Mouse (Mus musculus): ENCODE results near the gene Cdh15.

Gene Cdh15

DNA sequence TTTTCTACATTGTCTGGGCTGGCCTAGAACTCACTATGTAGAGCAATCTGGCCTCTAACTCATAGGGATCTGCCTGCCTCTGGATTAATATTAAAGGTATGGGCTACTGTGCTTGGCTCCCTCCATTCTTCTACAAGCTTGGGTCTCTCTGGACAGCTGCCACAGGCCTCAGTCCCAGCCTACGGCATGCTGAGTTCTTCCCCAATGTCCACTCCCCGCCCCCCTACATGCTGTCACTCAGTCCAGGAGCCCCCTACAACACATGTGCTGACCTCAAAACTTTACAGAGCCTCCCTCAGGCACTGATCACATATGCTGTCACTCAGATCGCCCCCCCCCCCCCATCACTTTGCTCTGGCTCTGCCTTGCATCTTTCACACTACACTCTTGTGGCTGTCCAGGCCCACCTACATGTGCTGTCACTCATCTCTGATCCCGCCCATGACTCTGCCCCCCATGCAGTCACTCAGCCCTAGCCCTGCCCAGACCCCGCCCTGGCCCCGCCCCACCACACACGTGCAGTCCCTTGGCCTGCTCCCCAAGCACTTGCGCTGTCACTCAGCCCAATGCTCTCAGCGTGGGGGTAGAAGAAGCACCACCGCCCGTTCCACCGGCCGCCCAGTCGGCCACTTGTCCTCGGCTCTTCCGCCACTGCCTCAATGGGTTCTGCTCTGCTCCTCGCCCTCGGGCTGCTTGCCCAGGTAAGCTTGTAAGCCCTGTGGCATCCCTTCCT lies at the start of gene Cdh15:
Cdh15 (plus strand) TSS at position 138 of the 733 bp plus-strand sequence.
- DNase-seq (ENCODE audit: low read depth, low spot score) = no peak

DNA sequence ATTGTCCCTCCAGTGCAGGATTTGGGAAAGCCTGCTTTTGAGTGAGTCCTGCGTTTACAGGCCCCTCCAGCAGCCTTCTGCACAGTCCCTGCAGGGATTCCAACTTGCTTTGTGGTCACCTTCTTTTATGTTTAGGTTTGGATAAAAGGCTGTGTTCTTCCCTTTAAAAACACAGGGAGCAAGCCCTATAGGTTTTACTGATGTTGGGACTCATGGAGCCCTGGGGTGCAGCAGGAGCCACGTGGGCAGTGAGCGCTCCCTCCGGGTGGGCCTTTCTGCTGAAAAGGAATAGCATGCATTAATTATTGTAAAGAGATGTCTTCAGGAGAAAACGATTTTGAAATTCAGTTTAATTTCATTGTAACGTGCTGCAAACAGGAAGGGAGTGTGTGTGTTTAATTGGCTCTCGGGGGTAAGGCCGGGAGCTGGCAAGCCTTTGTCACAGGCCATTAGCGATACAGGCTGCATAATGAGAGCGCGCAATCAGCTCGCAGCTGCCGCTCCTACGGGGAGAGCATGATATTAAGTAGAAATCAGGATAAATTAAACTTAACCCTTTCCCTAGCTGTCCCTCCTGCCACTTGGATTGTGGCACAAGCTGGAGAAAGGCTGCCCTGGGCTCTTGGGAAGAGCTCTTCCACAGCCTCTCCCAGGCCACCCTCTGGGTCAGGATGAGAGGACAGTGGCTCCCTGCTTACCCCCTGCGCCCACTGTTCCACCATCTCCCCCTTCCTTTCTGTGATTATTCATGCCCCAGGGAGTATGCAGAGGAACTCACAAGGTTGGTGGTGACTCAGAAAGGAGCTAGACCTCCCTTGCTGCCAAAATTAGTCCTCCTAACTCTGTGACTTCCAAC lies 43.6 kb upstream of the Cdh15 start:
- peak; percentile 56 for DNase-seq (ENCODE audit: low read depth, low spot score)

DNA sequence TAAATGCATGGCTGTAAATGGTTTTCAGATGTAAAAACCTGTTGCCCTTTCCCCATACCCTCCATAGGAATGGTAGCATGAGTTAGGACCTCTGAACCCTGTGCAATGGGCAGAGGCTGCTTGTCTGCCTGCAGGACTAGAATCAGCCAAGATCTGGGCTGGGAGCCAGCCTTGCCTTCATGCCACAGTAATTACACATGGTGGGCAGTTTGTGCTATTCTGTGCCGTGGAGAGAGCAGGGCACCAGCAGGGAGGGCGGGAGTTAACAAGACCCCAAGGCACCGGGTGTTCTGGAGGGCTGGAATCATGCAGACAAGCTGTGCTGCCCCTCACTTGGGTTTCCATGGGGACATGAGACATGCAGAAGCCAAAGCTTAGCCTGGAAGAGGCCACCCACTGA lies 42.4 kb upstream of the Cdh15 start:
- peak; percentile 59 for DNase-seq (ENCODE audit: low read depth, low spot score)

GRCm38 (mm10) chr8:122806956-122807538 lies 40.7 kb upstream of the Cdh15 start:
- no peak for DNase-seq (ENCODE audit: low read depth, low spot score)

DNA sequence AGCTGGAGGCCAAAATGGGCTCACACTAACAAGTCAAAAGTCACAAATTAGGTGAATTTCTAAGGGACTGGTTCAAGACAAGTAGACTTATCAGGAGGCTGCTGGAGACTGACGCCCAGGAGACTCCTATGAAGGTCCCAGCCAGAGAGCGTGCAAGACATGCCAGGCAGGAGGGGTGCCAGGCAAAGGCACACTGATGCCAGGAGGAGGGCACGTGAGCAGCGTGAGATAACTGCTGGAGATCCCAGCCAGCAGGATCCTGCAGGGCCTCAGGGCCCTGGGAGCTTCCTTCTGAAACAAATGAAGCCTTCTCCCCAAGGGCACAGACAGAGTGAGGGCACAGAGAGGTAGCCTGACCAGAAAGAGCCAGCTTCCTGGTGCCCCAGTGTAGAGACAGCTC lies 39.9 kb upstream of the Cdh15 start:
- DNase-seq (ENCODE audit: low read depth, low spot score) = no peak

- no peak for DNase-seq (ENCODE audit: low read depth, low spot score)
Measured at GRCm38 (mm10) chr8:122810376-122810775, 37.4 kb upstream of the Cdh15 start.

GRCm38 (mm10) chr8:122811870-122812494 lies 35.8 kb upstream of the Cdh15 start:
- no peak for DNase-seq (ENCODE audit: low read depth, low spot score)

DNA sequence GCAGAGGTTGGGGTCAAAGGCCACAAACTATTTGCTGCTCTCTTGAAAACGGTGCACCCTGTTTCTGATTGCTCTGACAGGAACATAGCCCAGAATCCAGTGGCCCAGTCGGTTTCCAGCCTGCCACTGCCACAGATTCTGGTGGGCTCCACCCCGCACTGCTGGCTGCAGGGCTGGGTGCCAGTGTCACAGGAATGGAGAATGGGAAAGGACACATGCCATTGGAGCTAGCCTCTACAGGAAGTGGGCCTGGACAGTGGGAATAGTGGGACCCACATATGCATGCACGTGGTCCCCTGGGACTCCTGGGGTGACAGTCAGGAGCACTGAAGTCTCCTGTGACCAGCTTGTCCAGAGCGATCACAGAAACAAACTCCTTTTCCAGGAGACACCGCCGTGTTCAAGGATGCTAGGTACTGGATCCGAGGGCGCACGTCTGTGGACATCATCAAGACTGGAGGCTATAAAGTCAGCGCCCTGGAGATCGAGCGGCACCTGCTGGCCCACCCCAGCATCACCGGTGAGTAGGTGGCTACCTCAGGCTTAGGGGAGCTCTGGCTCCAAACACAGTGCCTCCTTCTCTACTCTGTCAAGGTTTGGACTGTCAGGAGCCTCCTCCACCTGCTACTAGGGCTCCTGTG lies 35.0 kb upstream of the Cdh15 start:
- DNase-seq (ENCODE audit: low read depth, low spot score) = no peak

- DNase-seq (ENCODE audit: low read depth, low spot score) = no peak
Measured at GRCm38 (mm10) chr8:122814608-122815007, 33.2 kb upstream of the Cdh15 start.

DNA sequence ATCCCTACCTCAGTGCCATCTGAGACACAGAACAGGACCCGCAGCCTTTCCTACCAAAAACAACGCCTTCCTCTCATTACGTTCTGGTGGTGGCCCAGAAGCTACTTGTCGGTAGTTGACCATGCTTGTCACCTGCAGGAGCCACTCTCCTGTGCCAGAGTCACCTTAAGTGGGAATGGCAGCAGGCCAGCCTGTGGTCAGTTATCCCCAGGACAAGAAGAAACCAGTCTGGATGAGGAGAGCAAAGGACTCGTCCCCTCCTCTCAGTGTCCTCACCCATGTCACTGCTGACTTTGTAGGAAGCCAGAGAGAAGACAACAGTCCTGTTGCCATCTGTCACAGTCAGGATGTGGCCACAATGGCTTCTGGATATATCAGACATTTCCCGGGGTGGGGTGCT lies 30.8 kb upstream of the Cdh15 start:
- DNase-seq (ENCODE audit: low read depth, low spot score) = no peak

DNA sequence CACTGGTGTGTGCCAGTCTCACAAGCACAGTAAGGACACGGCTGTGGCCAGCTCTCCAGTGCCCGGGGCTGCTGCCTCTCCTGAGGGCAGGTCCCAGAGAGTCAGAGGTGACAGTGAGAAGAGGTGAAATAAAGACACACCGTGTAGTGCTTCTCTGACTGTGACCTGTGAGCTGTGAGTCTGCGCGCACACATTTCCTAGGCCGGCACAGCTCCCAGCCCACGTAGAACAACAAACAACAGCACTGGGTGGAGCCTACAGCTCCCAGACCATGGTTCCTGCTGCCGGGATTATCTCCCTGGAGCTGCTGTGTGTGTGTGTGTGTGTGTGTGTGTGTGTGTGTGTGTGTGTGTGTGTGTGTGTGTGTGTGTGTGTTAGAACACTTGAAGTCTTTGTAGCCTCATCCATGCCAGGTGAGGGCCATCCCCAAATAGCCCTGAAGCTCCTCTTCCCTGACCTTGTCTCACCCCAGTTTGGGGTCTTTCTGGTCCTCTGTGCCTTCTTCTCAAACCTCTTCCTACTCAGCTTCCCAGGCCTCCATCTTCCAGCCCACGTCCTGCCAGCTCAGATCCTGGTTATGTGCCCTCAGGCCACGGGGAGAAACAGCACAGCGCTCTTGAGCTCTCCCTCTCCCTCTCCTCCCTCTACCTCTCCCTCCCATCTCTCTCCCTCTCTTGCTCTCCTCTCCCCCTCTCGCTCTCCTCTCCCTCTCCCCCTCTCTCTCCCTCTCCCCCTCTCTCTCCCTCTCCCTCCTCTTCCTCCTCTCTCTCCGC lies 29.9 kb upstream of the Cdh15 start:
- peak; percentile 66 for DNase-seq (ENCODE audit: low read depth, low spot score)

- no peak for DNase-seq (ENCODE audit: low read depth, low spot score)
Measured at GRCm38 (mm10) chr8:122819776-122820175, 28.0 kb upstream of the Cdh15 start.

DNA sequence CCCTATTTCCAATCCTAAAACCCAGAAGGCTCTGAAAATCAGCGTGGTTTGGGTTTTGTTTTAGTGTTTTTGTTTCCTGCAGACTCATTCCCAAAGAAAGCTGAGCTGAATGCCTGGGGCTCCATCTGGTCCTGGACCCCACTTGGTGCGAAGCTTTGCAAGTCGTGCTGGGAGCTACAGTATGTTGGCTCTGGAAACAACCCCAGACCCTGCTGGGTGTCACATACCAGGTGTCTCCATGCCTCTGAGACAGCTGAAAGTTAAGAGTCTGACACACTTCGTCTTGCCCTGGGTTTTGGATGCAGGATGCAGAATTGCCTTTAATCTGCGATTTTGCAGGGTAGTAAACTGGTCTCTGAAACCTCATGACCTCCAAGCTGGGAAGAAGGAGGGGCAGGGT lies 23.2 kb upstream of the Cdh15 start:
- no peak for DNase-seq (ENCODE audit: low read depth, low spot score)

GRCm38 (mm10) chr8:122824986-122825385 lies 22.8 kb upstream of the Cdh15 start:
- no peak for DNase-seq (ENCODE audit: low read depth, low spot score)

GRCm38 (mm10) chr8:122825408-122825807 lies 22.4 kb upstream of the Cdh15 start:
- no peak for DNase-seq (ENCODE audit: low read depth, low spot score)

GRCm38 (mm10) chr8:122829396-122829795 lies 18.4 kb upstream of the Cdh15 start:
- DNase-seq (ENCODE audit: low read depth, low spot score) = peak; percentile 46

GRCm38 (mm10) chr8:122830349-122831061 lies 17.3 kb upstream of the Cdh15 start:
- DNase-seq (ENCODE audit: low read depth, low spot score) = peak; percentile 85

DNA sequence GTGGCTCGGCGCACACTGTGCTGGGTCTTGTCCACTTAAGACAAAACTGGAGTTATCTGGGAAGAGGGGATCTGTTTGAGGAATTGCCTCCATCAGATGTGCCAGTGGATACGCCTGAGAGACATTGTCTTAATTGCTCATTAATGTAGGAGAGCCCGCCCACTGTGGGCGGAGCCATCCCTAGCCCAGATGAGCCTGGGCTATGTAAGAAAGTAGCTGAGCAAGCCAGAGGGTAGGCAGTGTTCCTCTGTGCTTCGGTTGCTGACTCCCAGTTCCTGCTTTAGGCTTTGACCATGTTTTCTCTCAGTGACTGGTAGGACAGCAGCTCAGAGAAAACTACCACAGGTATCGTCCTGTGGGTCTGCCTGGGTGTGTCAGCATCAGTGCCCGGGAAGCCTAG lies 13.3 kb upstream of the Cdh15 start:
- DNase-seq (ENCODE audit: low read depth, low spot score) = no peak

GRCm38 (mm10) chr8:122834971-122835370 lies 12.8 kb upstream of the Cdh15 start:
- peak; percentile 85 for DNase-seq (ENCODE audit: low read depth, low spot score)

DNA sequence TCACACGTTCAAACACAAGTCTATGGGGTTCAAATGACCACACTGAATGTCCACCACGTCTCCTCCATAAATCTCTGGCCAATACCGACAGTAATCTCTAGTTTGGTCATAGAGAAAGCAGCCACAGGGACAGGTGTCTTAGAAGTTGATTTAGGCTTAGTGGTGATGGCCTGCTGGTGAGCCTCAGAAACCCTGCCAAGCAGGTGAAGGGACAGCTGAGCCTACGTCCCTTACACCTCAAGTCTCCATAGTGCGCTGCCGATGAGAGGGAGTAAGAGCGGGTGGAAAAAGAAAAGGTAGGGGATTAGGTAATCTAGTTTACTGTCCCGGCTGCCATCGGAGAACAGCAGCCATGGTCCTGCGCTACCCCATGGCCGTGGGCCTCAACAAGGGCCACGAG lies 11.6 kb upstream of the Cdh15 start:
- DNase-seq (ENCODE audit: low read depth, low spot score) = no peak

All from 3T3-L1 (cell line).